Mouse (Mus musculus) olfactory bulb, adult 2 months (tissue): ENCODE results near the gene AI481877.

ENCODE experiments used
- CTCF ChIP-seq: fragments of 200-500 bp; IDR thresholded peaks from 2 replicates; pipeline ENCODE4 v1.5.1; 2012; ENCODE audit warnings: low read depth, mild to moderate bottlenecking, low read length, moderate library complexity; ENCODE audit not compliant: insufficient read depth
- POLR2A ChIP-seq: fragments of 200-500 bp; IDR thresholded peaks from 2 replicates; pipeline ENCODE4 v1.6.1; 2012; ENCODE audit warnings: mild to moderate bottlenecking, low read depth, low read length, moderate library complexity; ENCODE audit not compliant: insufficient read depth

DNA sequence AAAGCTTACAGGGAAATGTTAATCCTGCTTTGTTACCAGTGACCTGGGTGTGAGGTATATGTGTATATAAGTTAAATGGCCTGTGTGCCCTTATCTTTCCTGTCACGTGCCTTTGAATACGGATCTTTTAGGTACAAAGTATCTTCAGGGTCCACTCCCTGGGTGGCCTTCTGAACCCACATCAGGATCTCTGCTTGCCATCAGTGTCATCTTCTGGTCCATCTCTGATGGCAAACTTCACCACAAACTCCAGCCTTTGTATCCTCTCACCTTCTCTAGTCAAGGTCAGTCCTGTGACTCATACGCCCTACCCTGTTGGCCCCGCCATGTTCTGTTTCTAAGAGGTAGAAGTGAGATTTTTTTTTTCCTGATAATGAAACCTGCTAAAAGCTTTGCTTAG lies 144.0 kb downstream of the AI481877 start, which contains the start of gene Dnajc25:
- no peak for TF ChIP-seq POLR2A
- TF ChIP-seq CTCF, result no peak
